Mouse (Mus musculus) liver, adult 2 months (tissue): ENCODE results near the gene Aspscr1. TPM values are rescaled to one million over a fixed set of nuclear protein-coding genes. Genes with fewer than 3 reads are reported as not detected.

Source experiments
- DNase-seq: peaks from one replicate; pipeline ENCODE4 v3.0.0-alpha.2; 2011; ENCODE audit warnings: low read depth, low spot score; ENCODE audit errors: extremely low read depth
- H3K27ac ChIP-seq: fragments of 200-500 bp; replicated peaks from 2 replicates; pipeline ENCODE4 v1.5.1; 2012; ENCODE audit warnings: low read depth, mild to moderate bottlenecking, control low read depth, inconsistent platforms, low read length; ENCODE audit not compliant: insufficient read depth
- H3K27me3 ChIP-seq: fragments of 200-500 bp; 2 replicates; pipeline ENCODE4 v1.6.1; 2012; ENCODE audit warnings: mild to moderate bottlenecking, moderate library complexity, low read length, inconsistent platforms; ENCODE audit not compliant: control insufficient read depth, insufficient read depth
- H3K36me3 ChIP-seq: fragments of 200-500 bp; 2 replicates; pipeline ENCODE4 v1.6.1; 2012; ENCODE audit warnings: low read length, inconsistent platforms; ENCODE audit not compliant: control insufficient read depth, insufficient read depth
- H3K4me1 ChIP-seq: fragments of 200-500 bp; 2 replicates; pipeline ENCODE4 v1.6.1; 2011; ENCODE audit warnings: low read length; ENCODE audit not compliant: control insufficient read depth, insufficient read depth
- H3K4me3 ChIP-seq: fragments of 200-500 bp; 2 replicates; pipeline ENCODE4 v1.5.1; 2011; ENCODE audit warnings: low read depth, mild to moderate bottlenecking, control low read depth, low read length, moderate library complexity; ENCODE audit not compliant: insufficient read depth
- H3K79me2 ChIP-seq: fragments of 200-500 bp; 2 replicates; pipeline ENCODE4 v1.6.1; 2012; ENCODE audit warnings: inconsistent platforms, mild to moderate bottlenecking, low read length, moderate library complexity; ENCODE audit not compliant: control insufficient read depth, insufficient read depth
- H3K9ac ChIP-seq: fragments of 200-500 bp; 2 replicates; pipeline ENCODE4 v1.6.1; 2012; ENCODE audit warnings: low read depth, mild to moderate bottlenecking, control low read depth, inconsistent platforms, low read length
- CTCF ChIP-seq: fragments of 200-500 bp; IDR thresholded peaks from 2 replicates; pipeline ENCODE4 v1.5.1; 2011; ENCODE audit warnings: low read depth, low read length, control low read depth
- POLR2A ChIP-seq: fragments of 200-500 bp; IDR thresholded peaks from 2 replicates; pipeline ENCODE4 v1.6.1; 2011; ENCODE audit warnings: low read length, control low read depth; ENCODE audit not compliant: insufficient read depth; ENCODE audit errors: extremely low read depth
- WGBS: fragments of 180-500 bp; shearing (Covaris S2); methylation state at CpG from one replicate; pipeline ENCODE4 v1.1.7; 2018; 5-methylcytosine and 5-hydroxymethylcytosine counted together
- polyA plus RNA-seq: library from polyadenylated mRNA; depleted of rRNA; stranded (reverse); fragments of >200 nt; gene quantifications from 2 replicates; pipeline ENCODE4 v1.2.3, GENCODE M21; 2012
- total RNA-seq: library from RNA; depleted of rRNA; stranded (reverse); fragments of >200 nt; gene quantifications from 2 replicates; pipeline ENCODE4 v1.2.3, GENCODE M21; 2014

The Aspscr1 gene
- total and polyA plus RNA-seq, 2 experiments = 49.3 to 142 TPM

GRCm38 (mm10) chr11:120647047-120647830 is 25.5 kb upstream of the Aspscr1 start:
- Histone ChIP-seq H3K9ac (no peak overlapping the region), H3K4me3 (no peak overlapping the region), H3K79me2 (no peaks in the 10 kb centered on the region), H3K27me3 (no peaks in the 10 kb centered on the region), H3K4me1 (peaks cover 5% of the 10 kb centered on the region; the same call in 1 of the 2 replicates), H3K27ac (no peak overlapping the region), H3K36me3 (no peaks in the 10 kb centered on the region)
- TF ChIP-seq POLR2A = no peak
- no peak for TF ChIP-seq CTCF
- 91% methylated on average over 35 of the region's 35 CpGs for WGBS
- no peak for DNase-seq

GRCm38 (mm10) chr11:120648001-120648476 is 24.7 kb upstream of the Aspscr1 start, which contains the start of gene Myadml2:
Gene Myadml2, minus strand, starts transcription at chr11:120648158.
- DNase-seq = no peak
- TF ChIP-seq POLR2A = no peak
- TF ChIP-seq CTCF = no peak
- peaks cover under 1% of the 10 kb centered on the region; the same call in 1 of the 2 replicates for H3K4me1 ChIP-seq
- no peak within 1 kb of the TSS for H3K4me3 ChIP-seq
- no peaks in the 10 kb centered on the region for H3K79me2 ChIP-seq
- H3K27me3 ChIP-seq = no peaks in the 10 kb centered on the region
- no peak within 1 kb of the TSS for H3K9ac ChIP-seq
- 12% methylated on average over 13 of the region's 13 CpGs for WGBS
- no peak within 1 kb of the TSS for H3K27ac ChIP-seq
- H3K36me3 ChIP-seq = no peaks in the 10 kb centered on the region

- peak; percentile 51; the same call in 1 of the 2 replicates for TF ChIP-seq CTCF
- no peak for TF ChIP-seq POLR2A
- H3K9ac ChIP-seq = no peak overlapping the region
- 74% methylated on average over 3 of the region's 3 CpGs for WGBS
These were observed 20.9 kb upstream of the Aspscr1 start for GRCm38 (mm10) chr11:120651872-120652271.

GRCm38 (mm10) chr11:120654741-120655140 is 18.0 kb upstream of the Aspscr1 start:
- 72% methylated on average over 3 of the region's 3 CpGs for WGBS
- Histone ChIP-seq H3K27ac (no peak overlapping the region), H3K4me3 (no peak overlapping the region), H3K4me1 (no peaks in the 10 kb centered on the region), H3K9ac (no peak overlapping the region), H3K36me3 (no peaks in the 10 kb centered on the region; the same call in 1 of the 2 replicates), H3K27me3 (no peaks in the 10 kb centered on the region), H3K79me2 (no peaks in the 10 kb centered on the region)
- no peak for TF ChIP-seq POLR2A
- peak; percentile 55 for DNase-seq

More at GRCm38 (mm10) chr11:120651872-120652271, 20.9 kb upstream of the Aspscr1 start:
- no peak overlapping the region for H3K4me3 ChIP-seq
- no peaks in the 10 kb centered on the region for H3K27me3 ChIP-seq
- no peaks in the 10 kb centered on the region for H3K4me1 ChIP-seq
- DNase-seq = peak; percentile 45
- H3K36me3 ChIP-seq = no peaks in the 10 kb centered on the region; the same call in 1 of the 2 replicates
- no peak overlapping the region for H3K27ac ChIP-seq
- no peaks in the 10 kb centered on the region for H3K79me2 ChIP-seq

GRCm38 (mm10) chr11:120657301-120657700 is 15.5 kb upstream of the Aspscr1 start:
- no peak overlapping the region for H3K4me3 ChIP-seq
- no peak for TF ChIP-seq POLR2A
- H3K79me2 ChIP-seq = no peaks in the 10 kb centered on the region
- no peaks in the 10 kb centered on the region for H3K27me3 ChIP-seq
- 29% methylated on average over 4 of the region's 4 CpGs for WGBS
- H3K36me3 ChIP-seq = no peaks in the 10 kb centered on the region; the same call in 1 of the 2 replicates
- peak; percentile 49 for DNase-seq
- no peak overlapping the region for H3K27ac ChIP-seq
- 0 out of 2 replicates have a peak, but pooled peaks cover 3% of the 10 kb centered on the region for H3K4me1 ChIP-seq
- no peak overlapping the region for H3K9ac ChIP-seq

GRCm38 (mm10) chr11:120658876-120659410 is 13.8 kb upstream of the Aspscr1 start:
- DNase-seq = peak; percentile 46
- 0 out of 2 replicates have a peak, but pooled peaks cover 3% of the 10 kb centered on the region for H3K4me1 ChIP-seq
- TF ChIP-seq POLR2A (no peak), CTCF (peak; percentile 88)
- H3K9ac ChIP-seq = peak overlapping the region; percentile 46
- 3% methylated on average over 24 of the region's 24 CpGs for WGBS
- H3K79me2 ChIP-seq = no peaks in the 10 kb centered on the region
- peak overlapping the region; percentile 49 for H3K27ac ChIP-seq
- no peaks in the 10 kb centered on the region for H3K27me3 ChIP-seq
- H3K36me3 ChIP-seq = no peaks in the 10 kb centered on the region; the same call in 1 of the 2 replicates
- H3K4me3 ChIP-seq = peak overlapping the region; percentile 59
